Mouse (Mus musculus): ENCODE measurements at regions not wholly inside any gene's neighbourhood (a gene's known extent, or its start where the extent isn't known, plus 50 kb on each side); places are given as distances from the start of the nearest gene placed in this dataset.

DNA sequence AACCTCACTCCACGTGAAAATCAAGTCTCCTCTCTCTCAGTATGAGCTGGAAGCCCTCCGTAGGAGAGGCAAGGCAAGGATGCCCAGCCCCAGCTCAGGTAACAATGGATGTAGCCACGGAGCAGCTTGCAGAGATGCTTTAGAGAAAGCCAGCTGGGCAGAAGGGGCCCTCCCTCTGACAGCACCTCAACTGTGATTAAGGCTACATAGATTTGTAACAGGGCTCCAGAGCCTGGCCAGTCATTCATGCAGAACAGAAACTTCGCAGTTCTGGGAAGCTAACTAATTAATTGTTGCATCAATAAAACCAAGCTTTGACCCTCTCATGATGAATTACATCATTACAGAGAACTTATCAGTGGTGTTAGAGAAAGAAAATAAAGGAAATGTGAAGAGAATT lies 480.8 kb downstream of the Grin2a start:
- no peaks in the 10 kb centered on the region for H3K27me3 ChIP-seq (ENCODE audit: control insufficient read depth, insufficient read depth, low read length)
- no peak overlapping the region for H3K4me3 ChIP-seq (ENCODE audit: control insufficient read depth, low read depth, low read length)
- no peak for TF ChIP-seq POLR2A (IDR thresholded peaks at IDR 0.05; ENCODE audit: control insufficient read depth, low read depth, low read length)
- TF ChIP-seq CTCF (IDR thresholded peaks at IDR 0.05; ENCODE audit: control insufficient read depth, insufficient read depth, insufficient replicate concordance, low read depth, low read length), result no peak
- no peak overlapping the region for H3K27ac ChIP-seq (ENCODE audit: control insufficient read depth, insufficient read depth, low read depth, low read length)
- no peaks in the 10 kb centered on the region for H3K36me3 ChIP-seq (ENCODE audit: control insufficient read depth, insufficient read depth, low read length)
- no peaks in the 10 kb centered on the region for H3K4me1 ChIP-seq (ENCODE audit: control insufficient read depth, insufficient read depth, low read length)

Data from testis, adult 2 months (tissue).